In the genomic region with DNA sequence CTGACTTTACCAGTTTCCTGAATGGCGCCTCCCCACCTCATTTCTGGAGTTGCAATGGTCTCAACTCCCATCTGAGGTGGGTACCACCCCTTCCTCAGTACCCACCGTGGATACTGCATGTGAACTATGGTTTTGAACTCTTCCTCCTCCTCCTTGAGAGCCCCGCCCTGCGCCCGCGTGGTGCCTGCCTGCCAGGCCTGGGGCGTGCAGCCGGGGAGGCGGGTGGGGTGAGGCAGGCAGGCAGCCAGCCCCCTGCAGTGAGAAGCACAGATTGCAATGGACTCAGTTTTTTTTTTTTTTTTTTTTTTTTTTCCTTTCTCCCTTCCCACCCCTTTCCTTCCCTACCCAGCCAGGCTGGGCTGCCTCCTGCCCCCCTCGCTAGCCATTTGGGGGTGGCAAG, we compare ENCODE assay signal across 9 mouse cellular contexts. TPM values are rescaled to one million over a fixed set of nuclear protein-coding genes. Genes with fewer than 3 reads are reported as not detected.
DNase-seq lines count a peak whose midpoint lies in the region; ATAC-seq and TF ChIP-seq lines count a peak whose summit lies in the region.
"Had no signal": no experiment of that assay in that cellular context is flagged by ENCODE, and none has a peak within 500 bp of the region (broad histone marks: within the 10 kb centered on the region; RNA-seq: fewer than 3 reads in every experiment).

No protein-coding gene starts in this region.

- H3K36me3 ChIP-seq in heart, embryonic 12.5 days: no peaks in the 10 kb centered on the region
- peaks cover 17% of the 10 kb centered on the region for H3K36me3 ChIP-seq in midbrain, postnatal 0 days (ENCODE audit: insufficient read depth, low read length)

- no peak for TF ChIP-seq CTCF in cerebellum, adult 2 months (IDR thresholded peaks at IDR 0.05; ENCODE audit: borderline replicate concordance, insufficient read depth, low read depth, low read length)
- TF ChIP-seq CTCF in midbrain, postnatal 0 days (IDR thresholded peaks at IDR 0.05): peak; percentile 42

- no peaks in the 10 kb centered on the region for H3K9me3 ChIP-seq in heart, embryonic 12.5 days (replicated peaks)
- no peaks in the 10 kb centered on the region for H3K9me3 ChIP-seq in midbrain, postnatal 0 days (ENCODE audit: low read length)

- no peak for DNase-seq in heart, adult 9 months (ENCODE audit: low spot score in 2 of 2)
- DNase-seq in cerebellum, adult 2 months: peak; percentile 74
- peak; percentile 79 to 88 for DNase-seq in left cerebral cortex, postnatal 36 days (ENCODE audit: low spot score in 2 of 2)
- DNase-seq in midbrain, postnatal 0 days (ENCODE audit: low spot score): peak; percentile 68
- peak; percentile 38 to 70 for DNase-seq in thymus, postnatal 36 days

- no peak overlapping the region for H3K4me3 ChIP-seq in heart, embryonic 12.5 days
- no peak overlapping the region for H3K4me3 ChIP-seq in cerebellum, adult 2 months (replicated peaks; ENCODE audit: insufficient read depth, low read depth, low read length)
- H3K4me3 ChIP-seq in midbrain, postnatal 0 days (ENCODE audit: low read depth, low read length): no peak overlapping the region

- WGBS in heart, embryonic 12.5 days: 8% methylated on average over 10 of the region's 10 CpGs
- 16% methylated on average over 10 of the region's 10 CpGs for WGBS in cerebellum, adult 2 months
- WGBS in midbrain, postnatal 0 days: 3% methylated on average over 10 of the region's 10 CpGs

- H3K27me3 ChIP-seq in heart, embryonic 12.5 days (replicated peaks): peaks cover 60% of the 10 kb centered on the region
- H3K27me3 ChIP-seq in cerebellum, adult 2 months (ENCODE audit: control insufficient read depth, insufficient read depth, low read length): no peaks in the 10 kb centered on the region
- no peaks in the 10 kb centered on the region for H3K27me3 ChIP-seq in midbrain, postnatal 0 days (ENCODE audit: insufficient read depth, low read length)

- H3K9ac ChIP-seq in heart, embryonic 12.5 days: no peak overlapping the region
- H3K9ac ChIP-seq in midbrain, postnatal 0 days (replicated peaks; ENCODE audit: low read length, poor library complexity, severe bottlenecking): peak overlapping the region; percentile 34

- peaks cover 38% of the 10 kb centered on the region for H3K4me1 ChIP-seq in heart, embryonic 12.5 days (replicated peaks)
- H3K4me1 ChIP-seq in cerebellum, adult 2 months (ENCODE audit: control insufficient read depth, insufficient read depth, low read length): peaks cover 41% of the 10 kb centered on the region
- peaks cover 51% of the 10 kb centered on the region for H3K4me1 ChIP-seq in midbrain, postnatal 0 days (ENCODE audit: insufficient read depth, low read length)

- peak overlapping the region; percentile 18; the same call in 1 of the 2 replicates for H3K4me2 ChIP-seq in heart, embryonic 12.5 days
- 0 out of 2 replicates have a peak overlapping the region, but pooled peaks have one; percentile 28 for H3K4me2 ChIP-seq in midbrain, postnatal 0 days (ENCODE audit: low read depth, low read length, poor library complexity, severe bottlenecking)

- H3K27ac ChIP-seq in heart, embryonic 12.5 days (ENCODE audit: poor library complexity, severe bottlenecking): 0 out of 2 replicates have a peak overlapping the region, but pooled peaks have one; percentile 36
- no peak overlapping the region for H3K27ac ChIP-seq in cerebellum, adult 2 months (ENCODE audit: insufficient read depth, low read length)
- H3K27ac ChIP-seq in midbrain, postnatal 0 days (ENCODE audit: low read depth, low read length): peak overlapping the region; percentile 96

- no peak for TF ChIP-seq POLR2A in cerebellum, adult 2 months (IDR thresholded peaks at IDR 0.05; ENCODE audit: borderline replicate concordance, insufficient read depth, low read length)

- ATAC-seq in heart, embryonic 12.5 days (ENCODE audit: insufficient number of reproducible peaks, low FRiP score): peak; percentile 46
- ATAC-seq in frontal cortex, adult (ENCODE audit: low TSS enrichment): peak; percentile 17
- peak; percentile 45 for ATAC-seq in midbrain, postnatal 0 days (ENCODE audit: low FRiP score)
- ATAC-seq in inflammation-experienced regulatory T-cells, adult 6 months: no peak

- intact Hi-C loops in left cerebral cortex, postnatal 36 days (cut with DNase I): loop anchor here (1.0 to 5.0 kb wide), 2 partner anchors 28 to 45 kb away; no protein-coding TSS in a partner anchor

RNA-seq across cellular contexts. Expression of a gene that starts 13.2 kb away (rescaled TPM):
- polyA plus RNA-seq in heart, embryonic 12.5 days (2016; fragmentation: Nextera tagmentation; extraction: Ambion mirVana): 2.2 TPM in 2 replicates
- polyA plus RNA-seq in cerebellum, adult 2 months (2012; rRNA removed): 28.3 and 29.8 TPM in 2 replicates
- 100 to 1,000 TPM in 1 of 2 experiments, 10 to 100 TPM in 1; 86.6 to 117 TPM for total RNA-seq in left cerebral cortex, postnatal 36 days (2021)
- total RNA-seq in midbrain, postnatal 0 days (2014; rRNA removed): 192 and 197 TPM in 2 replicates
- 160 and 162 TPM in 2 replicates for polyA plus RNA-seq in midbrain, postnatal 0 days (2015; fragmentation: Nextera tagmentation; extraction: Ambion mirVana)
- 1 to 10 TPM in 1 of 3 experiments, under 1 TPM in 1, not detected in 1; 0.13 to 1.2 TPM for polyA plus RNA-seq in inflammation-experienced regulatory T-cells, adult 6 months (2017; shearing (Covaris generic))
- total RNA-seq: neutrophil, adult 5-6 weeks had no signal

RNA-seq across cellular contexts. Expression of a gene that starts 27.9 kb away (rescaled TPM):
- polyA plus RNA-seq in heart, embryonic 12.5 days (2016; fragmentation: Nextera tagmentation; extraction: Ambion mirVana): 13.2 and 13.9 TPM in 2 replicates
- 81.8 and 99.7 TPM in 2 replicates for polyA plus RNA-seq in cerebellum, adult 2 months (2012; rRNA removed)
- total RNA-seq in left cerebral cortex, postnatal 36 days (2021): 10 to 100 TPM; 15.9 to 24.7 TPM
- total RNA-seq in midbrain, postnatal 0 days (2014; rRNA removed): 1.3 TPM in 2 replicates
- 1.4 and 1.7 TPM in 2 replicates for polyA plus RNA-seq in midbrain, postnatal 0 days (2015; fragmentation: Nextera tagmentation; extraction: Ambion mirVana)
- polyA plus RNA-seq in inflammation-experienced regulatory T-cells, adult 6 months (2017; shearing (Covaris generic)): not detected
- total RNA-seq: neutrophil, adult 5-6 weeks had no signal

RNA-seq across cellular contexts. Expression of a gene that starts 35.3 kb away (rescaled TPM):
- 87.7 and 90.4 TPM in 2 replicates for polyA plus RNA-seq in heart, embryonic 12.5 days (2016; fragmentation: Nextera tagmentation; extraction: Ambion mirVana)
- polyA plus RNA-seq in cerebellum, adult 2 months (2012; rRNA removed): 46.2 and 54.9 TPM in 2 replicates
- total RNA-seq in left cerebral cortex, postnatal 36 days (2021): 10 to 100 TPM; 23.5 to 26.2 TPM
- 46.6 and 47.7 TPM in 2 replicates for total RNA-seq in midbrain, postnatal 0 days (2014; rRNA removed)
- polyA plus RNA-seq in midbrain, postnatal 0 days (2015; fragmentation: Nextera tagmentation; extraction: Ambion mirVana): 148 and 153 TPM in 2 replicates
- 10 to 100 TPM; 58.9 to 90.9 (median 63.6) TPM for polyA plus RNA-seq in inflammation-experienced regulatory T-cells, adult 6 months (2017; shearing (Covaris generic))

Comparison
In these comparisons a context has a peak if more than half of its experiments do, and no peak if none do; other contexts are left out.
1. DNase-seq: peak in cerebellum, adult 2 months (2 of 2), left cerebral cortex, postnatal 36 days (2 of 2), midbrain, postnatal 0 days (single experiment) and thymus, postnatal 36 days (2 of 2); none in heart, adult 9 months (0 of 2).